Mouse (Mus musculus): ENCODE measurements around the gene Gsx2. TPM values are rescaled to one million over a fixed set of nuclear protein-coding genes. Genes with fewer than 3 reads are reported as not detected.

Gene Gsx2
- under 1 TPM; 0.39 to 0.59 TPM for total RNA-seq (2021)

GRCm38 (mm10) chr5:75075383-75075941 lies at the start of gene Gsx2:
Gsx2 (plus strand) TSS chr5:75075601.
- no peak for DNase-seq (ENCODE audit: extremely low spot score in 1 of 2, low spot score in 1 of 2)

- no peak for DNase-seq (ENCODE audit: extremely low spot score in 1 of 2, low spot score in 1 of 2)
These were observed 39.9 kb upstream of the Gsx2 start for GRCm38 (mm10) chr5:75035475-75035874.

GRCm38 (mm10) chr5:75039307-75039706 lies 36.1 kb upstream of the Gsx2 start:
- DNase-seq (ENCODE audit: extremely low spot score in 1 of 2, low spot score in 1 of 2) = no peak

- DNase-seq (ENCODE audit: extremely low spot score in 1 of 2, low spot score in 1 of 2) = no peak
These were observed 32.4 kb upstream of the Gsx2 start for GRCm38 (mm10) chr5:75043011-75043445.

GRCm38 (mm10) chr5:75043621-75044301 lies 31.6 kb upstream of the Gsx2 start:
- DNase-seq (ENCODE audit: extremely low spot score in 1 of 2, low spot score in 1 of 2) = no peak

- peak; percentile 67 to 71 for DNase-seq (ENCODE audit: extremely low spot score in 1 of 2, low spot score in 1 of 2)
These were observed 31.0 kb upstream of the Gsx2 start, which contains the start of gene Chic2 for GRCm38 (mm10) chr5:75044310-75044904. Chic2 (minus strand) TSS chr5:75044774.

- no peak for DNase-seq (ENCODE audit: extremely low spot score in 1 of 2, low spot score in 1 of 2)
These were observed 30.0 kb upstream of the Gsx2 start for GRCm38 (mm10) chr5:75045371-75045770.

- DNase-seq (ENCODE audit: extremely low spot score in 1 of 2, low spot score in 1 of 2) = no peak
These were observed 28.6 kb upstream of the Gsx2 start for GRCm38 (mm10) chr5:75046681-75047321.

- DNase-seq (ENCODE audit: extremely low spot score in 1 of 2, low spot score in 1 of 2) = no peak
These were observed 24.3 kb upstream of the Gsx2 start for GRCm38 (mm10) chr5:75051109-75051508.

- DNase-seq (ENCODE audit: extremely low spot score in 1 of 2, low spot score in 1 of 2) = no peak
These were observed 12.2 kb upstream of the Gsx2 start for GRCm38 (mm10) chr5:75063177-75063576.

GRCm38 (mm10) chr5:75066715-75067114 lies 8.7 kb upstream of the Gsx2 start:
- DNase-seq (ENCODE audit: extremely low spot score in 1 of 2, low spot score in 1 of 2) = no peak

GRCm38 (mm10) chr5:75067125-75067756 lies 8.2 kb upstream of the Gsx2 start:
- DNase-seq (ENCODE audit: extremely low spot score in 1 of 2, low spot score in 1 of 2) = peak in 1 of 2 experiments; percentile 47

- DNase-seq (ENCODE audit: extremely low spot score in 1 of 2, low spot score in 1 of 2) = no peak
These were observed 5.3 kb upstream of the Gsx2 start for GRCm38 (mm10) chr5:75070132-75070531.

GRCm38 (mm10) chr5:75070656-75071375 lies 4.6 kb upstream of the Gsx2 start:
- no peak for DNase-seq (ENCODE audit: extremely low spot score in 1 of 2, low spot score in 1 of 2)

GRCm38 (mm10) chr5:75071951-75072350 lies 3.5 kb upstream of the Gsx2 start:
- no peak for DNase-seq (ENCODE audit: extremely low spot score in 1 of 2, low spot score in 1 of 2)

GRCm38 (mm10) chr5:75072532-75072931 lies 2.9 kb upstream of the Gsx2 start:
- DNase-seq (ENCODE audit: extremely low spot score in 1 of 2, low spot score in 1 of 2) = no peak

- DNase-seq (ENCODE audit: extremely low spot score in 1 of 2, low spot score in 1 of 2) = no peak
These were observed 2.2 kb upstream of the Gsx2 start for GRCm38 (mm10) chr5:75073167-75073566.

GRCm38 (mm10) chr5:75073684-75074083 lies 1.7 kb upstream of the Gsx2 start:
- DNase-seq (ENCODE audit: extremely low spot score in 1 of 2, low spot score in 1 of 2) = no peak

GRCm38 (mm10) chr5:75074132-75074531 lies 1.3 kb upstream of the Gsx2 start:
- DNase-seq (ENCODE audit: extremely low spot score in 1 of 2, low spot score in 1 of 2) = no peak
